Mouse (Mus musculus): ENCODE measurements around the gene Foxg1. TPM values are rescaled to one million over a fixed set of nuclear protein-coding genes. Genes with fewer than 3 reads are reported as not detected.

Foxg1 gene
- polyA plus RNA-seq, 1 experiment = not detected

DNA sequence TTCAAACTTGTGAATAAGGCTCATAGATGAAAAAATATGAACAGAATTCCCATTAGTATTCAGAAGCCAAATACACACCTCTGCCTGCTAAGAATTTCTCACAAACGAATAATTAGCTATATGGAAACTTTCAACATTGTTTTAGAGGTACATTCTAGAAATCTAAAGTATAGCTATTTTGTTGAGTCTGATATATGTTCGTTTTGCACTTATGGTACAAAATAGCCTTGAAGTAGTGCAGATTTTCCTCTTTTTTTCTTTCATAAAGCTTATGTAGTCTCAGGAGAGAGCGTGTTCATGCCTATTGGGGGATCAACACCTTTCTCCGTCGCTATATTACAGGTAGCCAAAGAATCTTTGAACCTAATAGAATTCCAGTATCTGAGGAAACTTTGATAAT lies 10.4 kb downstream of the Foxg1 start:
- no peaks in the 10 kb centered on the region for H3K4me1 ChIP-seq (ENCODE audit: control insufficient read depth, insufficient read depth, low read length)
- H3K4me3 ChIP-seq (ENCODE audit: insufficient read depth, low read length) = no peak overlapping the region
- no peak for TF ChIP-seq CTCF (IDR thresholded peaks at IDR 0.05; ENCODE audit: low read depth, low read length)
- no peak for TF ChIP-seq POLR2A (IDR thresholded peaks at IDR 0.05; ENCODE audit: borderline replicate concordance, low read depth, low read length)
- H3K27ac ChIP-seq (ENCODE audit: insufficient read depth, low read depth, low read length) = no peak overlapping the region

DNA sequence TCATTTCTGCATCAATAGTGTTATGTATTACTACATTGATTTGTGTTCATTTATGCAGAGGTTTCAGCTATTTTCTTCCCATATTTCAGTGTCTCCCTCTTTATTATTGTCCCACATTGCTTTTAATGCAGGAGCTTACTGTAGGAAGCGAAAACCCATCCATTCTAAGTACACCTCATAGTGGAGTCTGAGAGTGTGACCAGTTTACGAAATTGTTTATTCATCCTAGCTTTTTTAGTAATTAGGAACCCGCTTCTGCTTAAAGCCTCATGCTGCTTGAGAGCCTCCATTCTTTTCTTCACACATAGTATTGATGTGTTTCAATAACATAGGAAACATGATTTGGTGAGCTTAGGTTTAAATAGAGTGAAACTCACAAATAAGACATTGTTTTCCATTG lies 11.2 kb downstream of the Foxg1 start:
- no peak overlapping the region for H3K27ac ChIP-seq (ENCODE audit: insufficient read depth, low read depth, low read length)
- no peak for TF ChIP-seq POLR2A (IDR thresholded peaks at IDR 0.05; ENCODE audit: borderline replicate concordance, low read depth, low read length)
- no peak for TF ChIP-seq CTCF (IDR thresholded peaks at IDR 0.05; ENCODE audit: low read depth, low read length)
- H3K4me1 ChIP-seq (ENCODE audit: control insufficient read depth, insufficient read depth, low read length) = no peaks in the 10 kb centered on the region
- no peak overlapping the region for H3K4me3 ChIP-seq (ENCODE audit: insufficient read depth, low read length)

DNA sequence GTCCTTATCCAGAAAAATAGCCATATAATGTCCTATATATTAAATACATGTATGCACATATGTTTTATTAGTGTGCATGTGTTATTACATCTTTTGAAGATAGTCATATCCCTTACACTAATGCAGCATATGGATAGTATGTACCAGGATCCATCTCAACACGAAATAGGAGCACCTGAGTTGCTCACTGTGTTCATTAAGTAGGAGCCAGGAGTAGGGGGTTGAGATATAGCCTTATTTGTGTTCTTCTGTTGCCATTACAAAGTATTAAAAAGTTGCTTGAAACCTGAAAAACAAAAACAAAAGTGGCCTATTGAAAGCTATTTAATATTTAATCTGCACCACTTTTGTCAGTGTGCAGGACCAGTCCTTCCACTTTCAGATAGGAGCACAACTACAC lies 11.7 kb downstream of the Foxg1 start:
- TF ChIP-seq POLR2A (IDR thresholded peaks at IDR 0.05; ENCODE audit: borderline replicate concordance, low read depth, low read length) = no peak
- TF ChIP-seq CTCF (IDR thresholded peaks at IDR 0.05; ENCODE audit: low read depth, low read length) = no peak
- no peak overlapping the region for H3K4me3 ChIP-seq (ENCODE audit: insufficient read depth, low read length)
- no peak overlapping the region for H3K27ac ChIP-seq (ENCODE audit: insufficient read depth, low read depth, low read length)
- H3K4me1 ChIP-seq (ENCODE audit: control insufficient read depth, insufficient read depth, low read length) = no peaks in the 10 kb centered on the region

DNA sequence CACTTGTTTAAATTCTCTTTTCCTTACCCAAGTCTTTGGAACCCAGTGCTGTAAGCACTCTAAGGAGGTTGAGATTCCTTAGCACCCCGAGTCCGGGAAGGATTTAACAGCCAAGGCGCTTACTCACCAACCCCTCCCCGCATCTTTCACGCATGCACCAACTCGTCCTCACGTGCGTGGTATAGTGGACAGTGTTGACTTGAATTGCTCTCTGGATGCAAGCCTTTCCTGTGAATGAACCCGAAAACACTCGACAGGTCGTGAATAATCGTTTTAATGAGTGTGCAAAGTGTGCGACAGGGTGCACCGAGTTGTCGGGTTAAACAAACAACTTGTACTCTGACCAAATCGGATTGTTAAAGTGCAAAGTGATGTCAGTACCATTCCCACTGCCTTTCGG lies 12.4 kb downstream of the Foxg1 start:
- Histone ChIP-seq H3K4me3 (ENCODE audit: insufficient read depth, low read length) (no peak overlapping the region), H3K27ac (ENCODE audit: insufficient read depth, low read depth, low read length) (no peak overlapping the region), H3K4me1 (ENCODE audit: control insufficient read depth, insufficient read depth, low read length) (no peaks in the 10 kb centered on the region)
- TF ChIP-seq POLR2A (IDR thresholded peaks at IDR 0.05; ENCODE audit: borderline replicate concordance, low read depth, low read length) (no peak), CTCF (IDR thresholded peaks at IDR 0.05; ENCODE audit: low read depth, low read length) (no peak)

DNA sequence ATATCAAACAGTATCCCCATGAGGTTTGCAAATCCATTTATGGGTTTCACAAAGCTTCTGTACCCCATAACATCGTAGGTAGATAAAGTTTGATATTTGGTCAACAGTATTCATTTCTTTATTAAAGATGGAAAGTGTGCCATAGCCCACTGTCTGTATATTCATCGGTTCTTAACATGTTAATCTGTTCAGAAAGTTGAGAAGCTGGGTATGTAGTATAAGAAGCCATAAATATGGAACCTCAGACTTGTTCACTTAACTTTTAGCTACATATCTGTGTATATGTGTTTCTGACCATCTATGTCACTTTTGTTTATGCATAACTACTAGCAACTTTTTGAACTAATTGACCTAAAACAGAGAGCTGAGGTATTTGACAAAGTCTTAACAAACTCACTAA lies 13.5 kb downstream of the Foxg1 start:
- no peak overlapping the region for H3K27ac ChIP-seq (ENCODE audit: insufficient read depth, low read depth, low read length)
- no peaks in the 10 kb centered on the region for H3K4me1 ChIP-seq (ENCODE audit: control insufficient read depth, insufficient read depth, low read length)
- H3K4me3 ChIP-seq (ENCODE audit: insufficient read depth, low read length) = no peak overlapping the region
- no peak for TF ChIP-seq CTCF (IDR thresholded peaks at IDR 0.05; ENCODE audit: low read depth, low read length)
- no peak for TF ChIP-seq POLR2A (IDR thresholded peaks at IDR 0.05; ENCODE audit: borderline replicate concordance, low read depth, low read length)

DNA sequence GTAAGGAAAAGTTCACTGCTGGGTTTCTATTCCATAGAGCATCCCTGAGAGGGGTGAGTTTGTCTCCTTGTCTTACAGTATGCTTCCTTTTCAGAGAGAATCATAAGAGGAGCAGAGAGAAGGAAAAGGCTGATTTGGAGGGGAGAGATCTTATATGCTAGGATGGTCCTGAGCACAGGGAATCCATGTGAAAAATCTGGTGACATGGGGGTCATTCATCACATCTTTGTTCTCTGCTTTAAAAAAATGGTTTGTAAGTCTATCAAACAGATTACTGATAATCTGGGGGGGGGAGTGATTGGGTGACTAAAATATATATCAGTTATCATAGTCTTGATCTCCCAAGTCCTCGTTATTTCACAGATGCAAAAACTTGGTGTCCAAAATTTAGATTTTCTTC lies 14.3 kb downstream of the Foxg1 start:
- Histone ChIP-seq H3K27ac (ENCODE audit: insufficient read depth, low read depth, low read length) (no peak overlapping the region), H3K4me3 (ENCODE audit: insufficient read depth, low read length) (no peak overlapping the region), H3K4me1 (ENCODE audit: control insufficient read depth, insufficient read depth, low read length) (no peaks in the 10 kb centered on the region)
- no peak for TF ChIP-seq POLR2A (IDR thresholded peaks at IDR 0.05; ENCODE audit: borderline replicate concordance, low read depth, low read length)
- no peak for TF ChIP-seq CTCF (IDR thresholded peaks at IDR 0.05; ENCODE audit: low read depth, low read length)

DNA sequence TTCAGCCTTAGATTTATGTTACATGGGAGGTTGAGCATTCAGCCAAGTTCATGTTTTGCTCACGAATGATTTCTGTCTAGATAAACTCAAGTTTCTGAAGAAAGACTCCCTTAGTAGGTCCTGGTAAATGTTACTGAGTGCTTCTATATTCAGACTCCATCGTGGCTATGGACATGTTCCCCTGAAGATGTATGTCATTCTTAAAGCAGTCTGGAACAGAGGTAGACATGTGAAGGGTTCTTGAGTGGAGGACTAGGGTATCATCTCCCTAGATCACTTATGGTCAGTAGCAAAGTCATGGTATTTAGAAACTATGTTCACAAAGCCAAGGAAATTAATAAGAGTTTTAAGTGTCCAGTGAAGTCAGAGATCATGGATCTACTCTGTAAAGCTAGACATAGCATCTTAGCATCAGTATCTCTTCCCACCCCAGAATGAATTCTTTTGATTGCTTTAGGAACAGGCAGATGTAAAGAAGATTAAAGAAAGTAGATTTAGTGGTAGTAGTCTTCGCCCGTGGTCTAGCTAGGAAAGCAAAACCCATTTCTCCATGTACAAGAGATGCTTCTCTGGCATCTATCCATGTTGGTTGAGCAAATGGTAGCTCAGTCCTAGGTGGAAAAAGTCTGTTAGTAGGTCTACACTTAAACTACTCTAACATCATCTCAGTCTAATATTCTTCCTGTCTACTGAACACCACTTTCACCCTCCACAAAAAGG lies 15.1 kb downstream of the Foxg1 start:
- TF ChIP-seq POLR2A (IDR thresholded peaks at IDR 0.05; ENCODE audit: borderline replicate concordance, low read depth, low read length) = no peak
- TF ChIP-seq CTCF (IDR thresholded peaks at IDR 0.05; ENCODE audit: low read depth, low read length) = no peak

DNA sequence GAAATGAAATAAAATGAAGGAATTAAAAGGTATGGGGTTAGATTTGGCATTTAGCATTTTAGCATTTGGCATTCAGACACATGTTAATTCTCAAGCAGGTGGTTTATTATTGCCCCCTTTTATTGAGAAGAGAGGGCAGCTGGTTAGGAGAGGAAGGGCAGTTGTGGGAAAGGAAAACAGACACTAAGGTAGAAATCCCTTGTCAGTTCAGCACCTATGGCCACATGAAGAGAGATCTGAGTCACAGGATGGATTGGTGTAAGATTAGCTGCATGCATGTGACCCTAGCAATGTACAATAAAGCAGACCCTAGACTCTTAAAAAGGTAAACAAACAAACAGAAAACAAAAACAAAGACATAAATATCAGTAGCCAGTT lies 15.7 kb downstream of the Foxg1 start:
- Histone ChIP-seq H3K27ac (ENCODE audit: insufficient read depth, low read depth, low read length) (no peak overlapping the region), H3K4me1 (ENCODE audit: control insufficient read depth, insufficient read depth, low read length) (no peaks in the 10 kb centered on the region), H3K4me3 (ENCODE audit: insufficient read depth, low read length) (no peak overlapping the region)
- no peak for TF ChIP-seq CTCF (IDR thresholded peaks at IDR 0.05; ENCODE audit: low read depth, low read length)
- TF ChIP-seq POLR2A (IDR thresholded peaks at IDR 0.05; ENCODE audit: borderline replicate concordance, low read depth, low read length) = no peak

More for the DNA sequence above, 15.1 kb downstream of the Foxg1 start:
- Histone ChIP-seq H3K4me1 (ENCODE audit: control insufficient read depth, insufficient read depth, low read length) (no peaks in the 10 kb centered on the region), H3K4me3 (ENCODE audit: insufficient read depth, low read length) (no peak overlapping the region), H3K27ac (ENCODE audit: insufficient read depth, low read depth, low read length) (no peak overlapping the region)

DNA sequence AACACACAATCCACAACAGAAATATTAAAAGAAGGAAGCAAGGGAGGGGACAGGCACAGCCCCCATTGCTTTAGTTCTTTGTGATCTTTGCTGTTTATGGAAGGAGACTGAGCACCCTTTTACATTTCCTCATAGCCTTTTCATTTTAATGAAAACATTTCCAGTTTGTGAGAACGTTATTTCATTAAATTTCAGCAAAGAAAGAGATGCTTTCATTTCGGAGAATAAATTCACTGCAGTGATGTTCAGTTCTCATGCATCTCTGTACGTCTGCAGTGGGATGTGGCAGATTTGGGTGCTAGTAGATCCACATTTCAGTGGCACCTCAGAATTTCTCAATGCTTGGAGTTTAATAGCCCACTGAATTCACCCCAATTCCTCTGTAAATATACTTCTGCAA lies 16.2 kb downstream of the Foxg1 start:
- Histone ChIP-seq H3K4me3 (ENCODE audit: insufficient read depth, low read length) (no peak overlapping the region), H3K27ac (ENCODE audit: insufficient read depth, low read depth, low read length) (no peak overlapping the region), H3K4me1 (ENCODE audit: control insufficient read depth, insufficient read depth, low read length) (no peaks in the 10 kb centered on the region)
- TF ChIP-seq CTCF (IDR thresholded peaks at IDR 0.05; ENCODE audit: low read depth, low read length) = no peak
- no peak for TF ChIP-seq POLR2A (IDR thresholded peaks at IDR 0.05; ENCODE audit: borderline replicate concordance, low read depth, low read length)

DNA sequence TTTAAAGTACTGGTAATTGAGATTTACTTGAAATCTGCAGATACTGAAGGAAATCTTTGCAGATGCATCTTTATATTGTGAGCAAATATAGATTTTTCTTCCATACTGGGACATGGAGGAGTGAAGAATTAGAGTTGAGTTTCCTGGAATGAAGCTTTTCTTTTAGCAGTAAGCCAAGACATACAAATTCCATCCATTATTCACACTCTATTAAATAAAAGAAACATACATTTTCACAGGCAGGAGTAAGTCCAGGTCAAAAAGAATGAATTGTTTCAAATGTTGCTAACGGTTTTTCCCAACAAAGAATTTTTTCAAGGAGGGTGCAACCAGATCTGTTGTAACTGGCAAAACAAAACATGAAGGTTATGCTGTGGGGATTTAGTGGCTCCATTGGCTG lies 17.2 kb downstream of the Foxg1 start:
- TF ChIP-seq POLR2A (IDR thresholded peaks at IDR 0.05; ENCODE audit: borderline replicate concordance, low read depth, low read length) = no peak
- no peak for TF ChIP-seq CTCF (IDR thresholded peaks at IDR 0.05; ENCODE audit: low read depth, low read length)
- Histone ChIP-seq H3K4me3 (ENCODE audit: insufficient read depth, low read length) (no peak overlapping the region), H3K4me1 (ENCODE audit: control insufficient read depth, insufficient read depth, low read length) (no peaks in the 10 kb centered on the region), H3K27ac (ENCODE audit: insufficient read depth, low read depth, low read length) (no peak overlapping the region)

All from bone marrow macrophage, adult 2 months (primary cell).